Mouse (Mus musculus) brain, embryonic 14.5 days (tissue): ENCODE measurements around the gene Csgalnact2.

Experiments used
- CTCF ChIP-seq: fragments of 200-500 bp; IDR thresholded peaks from 2 replicates; pipeline ENCODE4 v1.5.1; 2012; ENCODE audit warnings: inconsistent platforms, mild to moderate bottlenecking, moderate library complexity, borderline replicate concordance; ENCODE audit not compliant: insufficient read depth, insufficient read length; ENCODE audit errors: extremely low read depth
- POLR2A ChIP-seq: fragments of 200-500 bp; IDR thresholded peaks from 2 replicates; pipeline ENCODE4 v1.6.1; 2012; ENCODE audit warnings: mild to moderate bottlenecking, inconsistent platforms, borderline replicate concordance; ENCODE audit not compliant: poor library complexity, insufficient read depth, insufficient read length, severe bottlenecking; ENCODE audit errors: extremely low read depth

DNA sequence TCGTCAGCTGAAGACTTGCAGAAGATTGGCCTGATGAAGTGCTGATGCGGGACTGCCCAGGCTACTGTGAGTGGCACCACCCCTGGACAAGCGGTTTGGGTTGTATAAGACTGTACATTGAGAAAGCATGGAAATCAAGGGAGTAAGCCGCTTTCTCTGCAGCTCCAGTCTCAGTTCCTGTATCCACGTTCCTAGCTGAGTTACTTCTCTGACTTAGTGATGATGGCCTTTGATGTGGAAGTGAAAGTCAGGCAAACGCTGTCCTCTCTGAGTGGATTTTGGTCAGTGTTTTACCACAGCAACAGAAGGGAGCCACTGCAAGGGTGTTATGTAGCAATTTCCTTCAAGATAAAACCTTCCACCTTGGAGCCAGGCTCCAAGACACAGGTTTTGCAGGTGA is 2.0 kb upstream of the Csgalnact2 start:
- TF ChIP-seq POLR2A, result no peak
- TF ChIP-seq CTCF, result no peak
